Mouse (Mus musculus) MEL-GATA-1-ER (cell line): Measurements from ENCODE around the gene Psmc3.

Experiments used
- DNase-seq: peaks from one replicate; pipeline ENCODE4 v3.0.0-alpha.2; 2012; ENCODE audit warnings: low read depth; ENCODE audit errors: extremely low read depth

Gene Psmc3

DNA sequence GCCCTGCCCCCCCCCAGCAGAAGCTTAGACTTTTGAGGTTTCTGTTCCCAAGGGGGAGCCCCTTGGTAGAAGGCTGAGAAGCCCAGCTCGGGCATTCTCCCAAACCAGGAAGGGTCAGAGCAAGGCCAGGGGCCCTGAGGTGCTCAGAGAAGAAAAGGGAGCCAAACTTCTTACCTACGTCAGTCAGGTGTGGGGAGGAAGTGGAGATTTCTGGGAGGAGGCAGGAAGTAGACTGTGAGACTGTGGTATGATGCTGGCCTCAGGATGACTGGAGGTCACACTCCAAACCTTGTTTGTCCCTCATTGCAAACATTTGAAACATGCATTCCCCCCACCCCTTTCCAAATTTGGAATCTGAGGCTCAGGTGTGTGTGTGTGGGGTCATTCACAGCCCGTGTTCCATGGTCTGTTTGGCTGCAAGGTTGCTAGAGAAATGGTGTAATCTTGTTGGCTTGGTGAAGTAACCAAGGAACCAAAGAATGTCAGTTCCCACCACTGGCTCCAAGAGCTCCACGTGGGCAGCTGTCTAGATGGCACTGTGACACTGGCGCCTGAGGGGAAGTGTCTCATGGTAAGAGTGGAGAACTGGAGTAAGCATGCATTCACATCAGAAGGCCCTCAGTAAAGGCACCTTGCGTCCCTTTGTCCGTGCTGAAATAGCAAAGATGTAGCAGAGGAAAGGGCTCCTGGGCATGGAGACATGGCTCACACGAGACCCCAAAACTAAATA, 27.1 kb downstream of the Psmc3 start:
- DNase-seq = no peak

DNA sequence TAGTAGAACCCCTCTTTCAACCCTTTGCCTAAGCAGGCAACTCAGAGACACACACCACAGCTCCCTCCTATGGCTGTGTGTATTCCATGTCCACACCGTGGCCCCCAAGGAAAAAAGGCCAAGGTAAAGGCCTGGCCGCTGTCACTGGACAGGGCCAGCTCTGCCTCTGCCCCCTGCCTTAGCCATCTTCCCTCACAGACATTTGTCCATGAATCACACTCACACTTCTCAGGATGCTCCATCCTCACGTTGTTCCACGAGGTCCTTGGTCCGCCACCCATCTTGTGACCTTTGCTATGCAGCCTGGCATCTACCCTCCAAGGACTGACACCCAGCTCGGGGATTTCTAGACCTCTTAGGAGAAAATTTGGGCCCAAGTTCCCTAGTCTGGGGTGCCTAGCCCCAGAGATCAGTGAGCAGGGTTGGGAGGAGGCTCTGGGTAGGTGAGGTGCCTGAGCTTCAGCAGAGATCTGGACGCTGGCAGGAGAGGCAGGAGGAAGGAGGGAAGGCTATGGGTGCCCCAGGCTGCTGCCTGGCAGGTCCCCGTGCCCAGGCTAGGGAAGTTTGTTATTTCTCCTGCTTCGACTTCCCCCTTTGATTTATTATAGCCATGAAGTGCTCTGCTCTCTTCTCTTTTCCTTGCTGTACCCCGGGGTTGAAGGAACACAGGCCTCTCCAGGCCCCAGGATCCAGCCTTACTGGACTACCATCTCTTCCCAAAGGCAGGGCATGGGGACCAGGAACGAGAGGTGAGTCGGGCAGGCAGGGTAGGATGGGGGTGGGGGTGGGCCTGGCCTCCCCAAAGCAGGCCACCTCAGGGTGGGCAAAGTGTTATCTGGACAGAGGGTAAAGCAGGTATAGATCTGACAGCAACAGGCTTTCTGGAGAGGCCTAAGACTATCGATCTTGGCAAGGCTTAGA, 28.2 kb downstream of the Psmc3 start, which contains the start of gene Spi1:
TSS of gene Spi1 (plus strand) at position 616 of the 921 bp plus-strand sequence.
- no peak for DNase-seq

DNA sequence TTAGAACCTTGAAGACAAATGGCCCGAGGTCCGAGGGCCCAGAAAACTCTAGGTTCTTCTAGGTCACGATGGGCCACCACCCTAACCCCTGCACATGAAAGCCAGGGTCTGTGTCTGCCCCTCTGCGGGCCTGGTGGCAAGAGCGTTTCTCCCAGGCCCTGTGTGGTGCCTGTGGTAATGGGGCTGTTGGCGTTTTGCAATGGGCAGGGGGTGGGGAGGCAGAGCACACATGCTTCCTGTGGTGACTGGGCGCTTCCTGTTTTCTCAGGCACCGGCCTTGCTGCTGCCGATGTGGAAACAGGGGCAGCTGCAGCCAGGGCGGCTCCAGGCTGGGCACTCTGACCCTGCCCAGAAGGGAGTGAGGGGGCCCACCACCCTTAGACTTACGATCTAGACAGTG, 29.0 kb downstream of the Psmc3 start:
- DNase-seq = no peak

DNA sequence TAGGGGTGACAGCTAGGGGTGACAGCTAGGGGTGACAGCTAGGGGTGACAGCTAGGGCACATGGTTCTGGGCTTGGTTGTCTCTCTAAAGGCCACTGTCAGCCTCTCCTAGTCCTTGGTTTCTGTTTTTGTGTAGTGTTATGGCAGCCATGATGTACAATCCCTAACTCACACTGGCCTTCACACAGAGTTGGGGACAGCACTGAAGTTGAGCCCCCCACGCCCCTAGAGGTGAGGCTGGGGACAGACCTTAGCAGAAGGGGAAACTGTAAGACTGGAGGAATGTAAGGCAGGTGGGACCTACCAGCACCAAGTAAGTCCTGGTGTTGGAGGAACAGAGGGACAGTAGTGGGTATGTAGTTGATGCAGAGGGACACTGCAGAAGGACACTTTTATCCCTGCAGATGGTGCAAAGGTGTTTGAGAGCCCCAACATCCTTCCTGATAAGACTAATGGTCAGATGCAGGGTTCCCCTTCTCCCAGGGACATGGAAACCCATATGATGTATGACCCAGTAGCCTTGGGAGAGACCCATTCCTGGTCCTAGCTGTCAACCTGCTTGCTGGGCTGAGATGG, 29.6 kb downstream of the Psmc3 start:
- no peak for DNase-seq

DNA sequence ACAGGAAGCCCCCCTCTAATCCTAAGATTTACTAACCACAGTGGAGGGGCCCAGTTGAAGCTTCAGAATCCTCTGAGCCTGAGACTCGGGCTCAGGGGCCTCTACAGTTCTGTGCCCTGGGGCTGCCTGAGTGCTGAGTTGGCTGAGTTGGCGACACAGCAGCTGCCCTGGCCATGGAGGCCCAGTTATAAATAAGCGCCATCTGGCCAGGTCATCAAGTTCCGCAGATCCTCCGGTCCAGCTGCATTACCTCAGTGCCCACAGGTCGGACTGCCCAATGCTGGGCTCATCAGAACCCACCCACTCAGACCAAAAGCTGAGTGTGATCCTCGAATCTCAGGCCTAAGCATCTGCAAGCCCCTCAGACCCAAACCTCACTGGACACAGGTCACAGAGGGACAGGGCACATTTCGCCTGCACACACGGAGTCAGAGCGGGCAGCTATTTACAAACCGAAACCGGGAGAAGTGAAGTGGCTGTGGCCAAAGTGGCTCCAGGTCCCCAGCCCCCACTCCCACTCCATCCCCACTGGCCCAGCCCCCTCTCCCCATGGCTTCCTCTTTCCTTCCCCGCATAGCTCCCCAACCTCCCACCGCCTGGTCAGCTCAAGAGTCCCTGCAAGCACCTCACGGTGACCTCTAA, 30.5 kb downstream of the Psmc3 start:
- no peak for DNase-seq

DNA sequence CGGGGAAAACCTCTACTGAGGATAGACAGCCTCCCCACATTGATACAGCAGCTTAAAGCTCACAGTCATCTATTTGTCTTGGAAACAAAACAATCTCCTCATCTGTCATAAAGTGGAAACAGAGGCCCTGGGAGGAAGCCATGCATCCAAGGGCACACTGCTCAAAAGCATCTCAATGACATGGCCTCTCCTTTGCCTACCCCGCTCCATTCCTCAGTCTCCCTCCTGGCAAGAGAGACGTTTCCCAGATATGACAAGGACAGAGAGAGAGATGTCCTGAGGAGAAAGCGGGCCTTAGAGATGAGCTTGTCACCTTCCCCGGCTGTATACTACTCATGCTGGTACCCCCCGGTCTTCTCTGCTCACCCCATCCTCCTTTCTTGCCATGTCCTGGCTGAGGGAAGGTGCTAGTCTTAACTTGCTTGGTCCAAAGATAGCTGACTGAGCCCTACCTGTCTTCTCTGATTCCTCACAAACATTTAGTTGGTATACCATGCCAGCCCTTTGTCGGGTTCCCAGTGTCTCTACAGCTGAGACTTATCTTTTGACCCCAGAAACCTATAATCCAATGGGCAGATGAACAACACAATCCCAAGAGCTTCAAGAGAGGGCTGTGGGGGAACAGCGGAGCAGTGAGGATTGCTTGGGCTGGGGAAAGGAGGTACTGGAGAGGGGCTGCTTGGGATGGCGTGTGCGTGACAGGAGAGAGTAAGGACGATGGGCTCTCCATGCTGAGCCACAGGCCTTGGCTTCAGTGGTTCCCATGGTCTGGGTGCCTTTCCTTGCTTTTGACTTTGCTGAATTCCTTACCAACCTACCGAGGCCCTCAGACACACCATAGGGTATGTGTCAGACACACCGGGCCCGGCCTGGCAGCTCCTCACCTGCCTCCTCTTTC, 31.9 kb downstream of the Psmc3 start:
- DNase-seq = no peak

DNA sequence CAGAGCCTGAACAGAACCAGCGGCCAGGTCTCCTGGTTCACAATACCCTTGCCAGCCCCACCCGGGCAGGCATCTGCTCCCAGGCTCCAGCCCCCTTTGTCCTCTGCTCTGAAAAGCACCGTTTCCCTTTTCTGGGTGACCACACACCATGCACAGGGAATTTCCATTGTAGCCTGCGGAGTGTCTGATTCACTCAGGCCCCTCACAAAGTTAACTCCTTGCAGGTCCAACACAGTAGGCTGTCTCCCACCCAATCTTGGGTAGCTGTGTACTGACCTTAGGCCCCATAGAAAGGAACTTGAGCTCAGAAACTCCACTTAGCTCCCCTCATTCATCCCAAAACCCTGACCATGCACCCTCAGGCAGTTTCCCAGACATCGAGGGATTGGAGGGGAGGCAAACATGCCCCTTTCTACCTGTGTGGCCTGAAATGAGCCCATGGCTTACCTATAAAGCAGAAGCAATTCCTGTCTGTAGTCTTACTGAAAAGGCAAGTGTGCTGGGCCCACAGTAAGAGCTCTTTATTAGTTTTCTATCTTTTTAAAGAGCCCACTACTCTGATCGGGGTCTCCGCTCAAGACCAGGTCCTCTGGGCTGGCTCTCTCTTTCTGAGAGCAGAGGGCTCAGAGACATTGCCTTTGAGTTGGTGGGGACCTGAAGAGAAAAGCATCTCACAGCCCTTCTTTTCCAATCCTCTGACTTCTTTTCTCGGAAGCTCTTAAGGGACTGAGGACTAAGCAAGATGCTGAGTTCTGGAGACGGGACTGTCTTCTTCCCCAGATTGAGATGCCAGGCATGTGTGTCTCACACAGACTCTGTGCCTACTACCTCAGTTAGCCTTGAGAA, 32.8 kb downstream of the Psmc3 start:
- peak; percentile 63 for DNase-seq

DNA sequence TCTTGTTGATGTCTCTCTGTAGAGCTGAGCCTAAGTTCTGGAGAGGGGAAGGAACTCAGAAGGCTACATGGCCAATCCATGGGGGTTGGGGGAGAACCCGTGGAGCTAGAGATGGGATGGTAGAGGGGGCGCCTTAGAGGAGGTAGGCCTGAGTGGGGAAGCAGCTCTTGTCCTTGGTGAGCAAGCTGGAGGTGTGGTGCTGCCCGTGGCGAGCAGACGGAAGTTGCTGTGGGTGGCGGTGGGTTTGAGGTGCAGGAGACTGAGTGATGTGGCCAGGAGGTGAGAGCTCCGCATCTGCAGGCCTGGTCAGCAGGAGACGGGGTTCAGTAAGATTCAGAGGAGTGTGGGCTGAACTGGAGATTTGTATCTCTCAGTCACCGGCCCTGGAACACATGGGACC, 33.6 kb downstream of the Psmc3 start:
- DNase-seq = no peak

DNA sequence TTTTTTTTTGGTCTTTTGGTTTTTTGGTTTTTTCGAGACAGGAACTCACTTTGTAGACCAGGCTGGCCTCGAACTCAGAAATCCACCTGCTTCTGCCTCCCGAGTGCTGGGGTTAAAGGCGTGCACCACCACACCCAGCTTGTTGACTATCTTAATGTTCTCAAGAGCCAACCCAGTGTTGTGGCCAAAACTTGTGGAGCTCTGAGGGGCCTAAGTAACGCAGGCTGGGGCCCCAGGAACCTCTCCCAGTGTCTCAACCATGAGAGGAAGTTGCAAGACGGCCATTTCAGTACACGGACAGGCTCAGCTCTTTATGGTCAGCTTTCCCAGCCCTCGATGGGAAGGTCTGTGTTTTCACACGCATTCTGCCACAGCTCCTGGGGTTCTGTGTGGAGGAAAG, 35.2 kb downstream of the Psmc3 start:
- DNase-seq = no peak

DNA sequence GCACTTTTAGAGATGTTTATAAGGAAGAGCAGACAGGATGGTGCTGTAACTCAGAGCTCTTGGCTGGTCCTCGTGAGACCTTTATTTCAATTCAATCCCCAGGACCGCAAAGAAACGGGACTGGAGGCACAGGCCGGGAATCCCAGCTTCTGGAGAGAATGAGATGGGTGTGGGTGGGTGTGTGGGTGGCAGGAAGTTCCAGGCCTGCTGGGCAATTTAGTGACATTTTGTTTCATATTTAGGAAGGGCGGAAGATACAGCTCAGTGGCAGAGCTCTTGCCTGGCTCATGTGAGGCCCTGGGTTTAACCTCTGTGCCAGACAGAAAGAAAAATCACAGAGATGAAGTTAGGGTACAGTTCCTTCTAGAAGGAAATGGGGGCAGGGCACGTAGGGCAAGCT, 36.4 kb downstream of the Psmc3 start:
- no peak for DNase-seq

DNA sequence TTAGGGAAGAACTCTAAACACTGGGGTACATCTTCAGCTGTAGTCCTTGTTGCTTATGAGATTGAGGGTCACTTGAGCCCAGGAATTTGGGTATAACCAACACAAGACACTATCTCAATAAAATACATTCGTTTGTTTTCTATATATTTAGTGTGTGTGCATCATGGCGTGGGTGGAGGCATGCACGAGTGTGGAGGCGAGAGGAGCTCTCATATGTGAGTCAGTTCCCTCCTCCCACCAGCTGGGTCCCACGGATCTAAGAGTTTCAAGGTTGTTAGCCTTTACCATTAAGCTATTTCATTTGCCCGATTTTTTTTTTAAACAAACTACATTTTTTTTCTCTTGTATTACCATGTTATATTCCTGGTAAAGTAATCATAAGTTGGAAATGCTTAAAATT, 37.0 kb downstream of the Psmc3 start:
- no peak for DNase-seq

DNA sequence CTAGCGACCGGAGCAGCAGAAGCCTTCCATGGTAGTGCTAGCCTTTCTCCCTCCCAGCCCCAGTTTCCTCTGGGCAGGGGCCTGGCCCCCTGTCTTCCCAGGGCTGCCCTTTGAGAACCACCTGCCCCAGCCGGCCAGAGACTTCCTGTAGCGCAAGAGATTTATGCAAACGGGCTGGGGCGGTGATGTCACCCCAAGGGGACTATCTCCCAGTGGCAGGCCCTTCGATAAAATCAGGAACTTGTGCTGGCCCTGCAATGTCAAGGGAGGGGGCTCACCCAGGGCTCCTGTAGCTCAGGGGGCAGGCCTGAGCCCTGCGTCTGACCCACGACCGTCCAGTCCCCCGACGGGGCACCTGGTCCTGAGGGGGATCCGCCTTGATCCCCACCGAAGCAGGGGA, 42.7 kb downstream of the Psmc3 start:
- DNase-seq = peak; percentile 64

DNA sequence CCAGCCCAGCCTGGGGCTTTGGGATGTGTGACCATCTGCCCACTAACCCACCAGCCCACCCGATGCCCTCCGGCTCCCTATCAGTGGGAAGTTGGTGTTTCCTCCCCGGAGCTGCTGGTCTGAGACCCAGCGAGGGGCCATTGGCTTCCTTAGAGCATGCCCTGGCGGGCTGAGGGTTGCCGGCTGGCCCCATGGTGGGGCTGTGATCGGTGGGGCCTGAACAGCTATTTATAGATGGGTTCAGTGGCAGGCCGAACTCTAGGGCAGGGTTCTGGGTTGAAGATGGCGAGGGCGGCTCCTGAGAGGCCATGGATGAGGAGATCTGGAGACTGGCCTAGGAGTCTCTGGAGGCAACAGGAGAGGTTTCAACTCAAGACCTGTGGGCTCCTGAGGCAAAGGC, 43.2 kb downstream of the Psmc3 start:
- no peak for DNase-seq

DNA sequence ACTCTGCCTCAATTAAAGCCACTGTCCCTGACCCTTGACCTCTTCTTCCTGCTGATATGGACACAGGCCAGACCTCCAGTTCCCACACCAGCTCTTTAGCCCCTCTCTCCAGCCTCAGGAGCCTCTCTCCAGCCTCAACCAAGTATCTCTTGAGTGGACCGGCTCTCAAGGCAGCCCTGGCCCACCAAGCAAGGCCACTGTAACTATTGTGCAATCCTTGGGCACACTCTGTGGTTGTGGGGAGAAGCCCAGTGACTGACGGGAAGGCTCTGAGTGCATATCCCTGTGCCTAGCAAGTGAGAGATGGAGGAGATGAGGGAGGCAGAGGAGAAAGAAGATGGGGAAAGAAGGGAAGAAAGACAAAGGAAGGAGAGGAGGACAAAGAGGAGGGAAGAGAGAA, 44.3 kb downstream of the Psmc3 start:
- no peak for DNase-seq

DNA sequence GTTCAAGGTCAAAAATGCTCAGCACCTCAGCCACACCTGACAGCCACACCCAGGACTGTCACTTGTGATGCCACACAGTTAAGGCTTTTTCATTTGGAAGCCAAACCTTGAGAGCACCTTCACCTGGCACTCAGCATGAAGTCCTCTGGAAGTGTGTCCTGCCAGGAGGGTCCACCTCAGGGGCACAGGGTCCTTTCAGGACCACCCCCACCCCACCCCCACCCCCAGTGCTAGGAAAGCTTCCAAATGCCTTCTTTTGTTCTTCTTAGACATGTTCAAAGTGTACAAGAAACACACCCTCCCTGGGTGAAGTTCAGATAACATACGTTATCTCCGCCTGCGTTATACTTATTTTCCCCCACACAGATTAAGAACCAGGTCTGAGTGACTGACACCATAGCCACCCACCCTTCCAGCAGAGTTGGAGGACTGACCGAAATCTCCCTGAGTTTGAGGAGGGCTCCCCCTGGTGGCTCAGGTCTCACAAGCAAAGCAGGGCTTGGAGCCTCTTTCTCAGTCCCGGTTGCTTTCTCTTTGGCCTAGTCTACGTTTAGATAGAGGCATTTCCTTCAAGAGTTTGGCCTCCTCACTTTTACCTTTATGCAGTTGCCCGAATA, 47.4 kb downstream of the Psmc3 start:
- DNase-seq = peak; percentile 64

DNA sequence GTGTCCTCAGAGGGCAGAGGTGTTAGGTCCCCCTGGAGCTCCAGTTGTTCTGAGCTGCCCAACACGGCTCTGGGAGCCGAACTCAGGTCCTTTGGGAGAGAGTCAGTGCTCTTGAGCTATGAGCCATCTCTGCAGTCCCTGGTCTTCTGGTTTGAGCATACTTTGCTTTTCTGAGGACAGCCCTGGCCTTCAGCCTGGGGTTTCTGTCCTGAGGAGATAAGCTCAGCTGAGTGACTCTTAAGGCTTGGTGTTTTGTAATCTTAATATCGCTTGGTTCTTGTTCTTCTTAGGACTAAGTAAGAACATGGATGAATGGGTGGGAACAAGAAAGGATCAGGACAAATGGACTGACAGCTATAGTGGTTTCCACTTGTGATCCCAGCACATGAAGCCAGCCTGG, 54.3 kb downstream of the Psmc3 start:
- no peak for DNase-seq

DNA sequence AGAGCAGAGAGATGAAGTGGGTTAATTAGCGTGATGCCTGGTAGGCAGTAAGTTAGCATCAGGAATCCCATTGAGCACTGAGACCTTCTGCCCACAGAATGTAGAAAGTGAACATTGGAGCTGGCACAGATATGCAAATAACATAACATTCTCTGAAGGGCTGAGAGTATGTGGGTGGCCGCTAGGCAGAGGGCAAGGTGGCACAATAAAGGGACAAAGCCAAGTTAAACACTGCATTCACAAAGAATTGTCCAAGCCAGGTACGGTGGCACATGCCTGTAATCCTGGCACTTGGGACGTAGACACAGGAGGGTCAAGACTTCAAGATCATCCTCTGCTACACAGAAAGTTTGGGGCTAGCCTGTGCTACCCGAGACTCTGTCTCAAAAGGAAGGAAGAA, 55.4 kb downstream of the Psmc3 start:
- no peak for DNase-seq

DNA sequence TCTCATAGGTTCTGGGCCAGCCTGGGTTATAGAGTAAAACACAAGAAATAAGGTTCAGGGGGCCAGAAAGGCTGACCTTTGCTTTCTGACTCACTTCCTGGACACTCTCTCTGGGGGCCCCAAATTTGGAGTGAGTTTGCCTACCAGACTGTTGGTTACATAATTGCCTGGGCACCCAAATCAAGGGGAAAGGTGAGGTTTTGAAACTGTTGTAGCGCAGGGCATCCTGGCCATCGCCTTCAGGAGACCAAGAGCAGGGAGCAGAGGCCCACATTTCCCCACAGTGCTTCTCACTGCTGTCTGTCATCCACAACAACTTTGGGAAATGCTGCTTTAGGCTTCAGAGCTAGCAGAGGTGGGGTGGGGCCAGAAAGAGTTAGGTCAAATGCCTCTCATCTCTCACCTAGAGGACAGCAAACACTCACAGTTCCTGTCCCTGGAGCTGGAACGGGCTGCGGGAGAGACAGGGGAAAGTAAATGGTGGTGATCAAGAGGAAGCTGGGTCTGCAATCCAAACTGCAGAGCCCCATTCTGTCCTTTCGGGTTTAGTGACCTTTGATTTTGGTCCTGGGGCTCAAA, 56.1 kb downstream of the Psmc3 start:
- no peak for DNase-seq

DNA sequence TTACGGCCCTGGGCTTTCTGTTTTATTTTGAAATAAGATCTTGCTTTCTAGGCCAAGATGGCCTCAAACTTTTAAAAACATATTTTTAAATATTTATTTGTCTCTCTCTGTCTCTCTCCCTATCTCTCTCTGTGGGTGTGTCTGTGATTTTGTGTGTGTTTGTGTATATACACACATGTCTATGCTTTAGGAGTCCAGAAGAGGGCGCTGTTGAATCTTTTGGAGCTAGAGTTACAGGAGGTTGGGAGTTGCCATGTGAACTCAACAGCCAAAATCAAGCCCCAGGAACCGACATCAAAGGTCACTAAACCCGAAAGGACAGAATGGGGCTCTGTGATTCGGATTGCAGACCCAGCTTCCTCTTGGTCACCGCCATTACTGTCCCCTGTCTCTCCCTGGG, 56.6 kb downstream of the Psmc3 start:
- no peak for DNase-seq
